Mouse (Mus musculus) myocyte (in vitro differentiated cells): ENCODE measurements at regions not wholly inside any gene's neighbourhood (a gene's known extent, or its start where the extent isn't known, plus 50 kb on each side); places are given as distances from the start of the nearest gene placed in this dataset.

Experiments
- CEBPB ChIP-seq: IDR thresholded peaks from 2 replicates; pipeline ENCODE4 v1.6.1; 2011; ENCODE audit warnings: mild to moderate bottlenecking, moderate library complexity; ENCODE audit not compliant: poor library complexity, insufficient read depth, severe bottlenecking
- E2F4 ChIP-seq: IDR thresholded peaks from one replicate; pipeline ENCODE4 v1.6.1; 2011; ENCODE audit warnings: mild to moderate bottlenecking, control low read depth, moderate library complexity; ENCODE audit not compliant: insufficient read depth
- MAX ChIP-seq: IDR thresholded peaks from one replicate; pipeline ENCODE4 v1.6.1; 2011; ENCODE audit warnings: low read depth, mild to moderate bottlenecking, control low read depth
- MYOD1 ChIP-seq, 3 experiments: IDR thresholded peaks; one replicate each; pipeline ENCODE4 v1.6.1; 2011; ENCODE audit warnings: control low read depth in 2 of 3, low read depth in 2 of 3, mild to moderate bottlenecking in 2 of 3, moderate library complexity in 1 of 3; ENCODE audit not compliant: insufficient read length in 2 of 3, control insufficient read depth in 1 of 3
- MYOG ChIP-seq, 3 experiments: IDR thresholded peaks; one replicate each; pipeline ENCODE4 v1.6.1; 2011; ENCODE audit warnings: control low read depth in 2 of 3, low read depth in 2 of 3, mild to moderate bottlenecking in 2 of 3; ENCODE audit not compliant: insufficient read length in 2 of 3, control insufficient read depth in 1 of 3, insufficient read depth in 1 of 3
- POLR2A ChIP-seq: IDR thresholded peaks from one replicate; pipeline ENCODE4 v1.6.1; 2011; ENCODE audit warnings: low read depth, mild to moderate bottlenecking, control low read depth, moderate library complexity; ENCODE audit not compliant: insufficient read length
- POLR2AphosphoS2 ChIP-seq: IDR thresholded peaks from one replicate; pipeline ENCODE4 v1.6.1; 2011; ENCODE audit warnings: low read depth, control low read depth; ENCODE audit not compliant: insufficient read length
- USF1 ChIP-seq: IDR thresholded peaks from one replicate; pipeline ENCODE4 v1.6.1; 2011; ENCODE audit warnings: low read depth, mild to moderate bottlenecking, control low read depth, moderate library complexity

DNA sequence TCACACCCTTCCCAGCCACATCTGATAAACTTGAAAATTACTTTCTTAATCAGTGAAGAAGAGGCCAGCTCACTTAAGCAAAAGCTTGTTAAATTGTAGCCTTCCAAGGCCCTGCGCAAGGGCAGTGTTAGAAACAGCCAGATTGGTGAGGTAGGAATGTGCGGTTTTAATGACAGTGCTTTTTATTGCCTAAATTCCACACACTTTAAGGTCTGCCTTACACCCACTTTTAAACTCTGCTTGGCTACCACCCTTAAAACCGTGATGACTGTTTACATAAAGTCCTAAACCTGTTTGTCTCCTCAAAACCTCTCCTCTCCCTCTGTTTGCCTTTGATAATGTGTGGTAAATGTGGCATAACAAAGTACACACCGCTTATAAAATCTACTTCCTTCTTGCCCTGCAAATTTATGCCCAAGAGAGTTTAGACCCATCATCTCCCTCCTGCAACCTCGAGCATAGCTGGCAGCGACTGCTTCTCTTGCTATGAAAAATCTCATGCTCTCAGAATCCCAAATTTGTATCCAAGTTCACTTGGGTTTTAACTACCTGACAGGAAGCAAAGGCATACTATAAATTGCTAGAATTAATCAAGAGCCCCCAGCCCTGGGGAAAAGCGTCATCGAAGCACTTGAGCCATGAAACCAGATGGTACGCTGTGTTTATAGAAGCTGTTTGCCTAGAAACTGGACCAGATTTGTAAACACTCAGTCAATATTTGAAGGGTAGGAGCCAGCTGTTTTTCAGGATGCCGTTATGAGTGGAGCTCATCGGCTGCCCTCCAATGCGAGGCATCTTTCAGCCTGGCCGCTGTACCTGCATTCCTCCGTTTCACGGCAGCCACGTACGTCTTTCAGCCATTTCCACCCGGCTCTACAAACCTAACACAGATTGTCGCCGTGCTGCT is 244.6 kb upstream of the Itga1 start:
- TF ChIP-seq POLR2A (no peak), MAX (no peak), MYOG (IDR thresholded peaks at IDR 0.05; ENCODE audit: control insufficient read depth in 1 of 3, insufficient read depth in 1 of 3, insufficient read length in 2 of 3, low read depth in 2 of 3) (no peak), MYOD1 (IDR thresholded peaks at IDR 0.05; ENCODE audit: control insufficient read depth in 1 of 3, insufficient read length in 2 of 3, low read depth in 2 of 3) (no peak), E2F4 (no peak), USF1 (no peak), POLR2AphosphoS2 (no peak), CEBPB (no peak)
